Mouse (Mus musculus): Measurements from ENCODE around the gene Stk24. TPM values are rescaled to one million over a fixed set of nuclear protein-coding genes. Genes with fewer than 3 reads are reported as not detected.

The Stk24 gene
- polyA plus RNA-seq, 1 experiment from 2014 or later, result 39.2 TPM

DNA sequence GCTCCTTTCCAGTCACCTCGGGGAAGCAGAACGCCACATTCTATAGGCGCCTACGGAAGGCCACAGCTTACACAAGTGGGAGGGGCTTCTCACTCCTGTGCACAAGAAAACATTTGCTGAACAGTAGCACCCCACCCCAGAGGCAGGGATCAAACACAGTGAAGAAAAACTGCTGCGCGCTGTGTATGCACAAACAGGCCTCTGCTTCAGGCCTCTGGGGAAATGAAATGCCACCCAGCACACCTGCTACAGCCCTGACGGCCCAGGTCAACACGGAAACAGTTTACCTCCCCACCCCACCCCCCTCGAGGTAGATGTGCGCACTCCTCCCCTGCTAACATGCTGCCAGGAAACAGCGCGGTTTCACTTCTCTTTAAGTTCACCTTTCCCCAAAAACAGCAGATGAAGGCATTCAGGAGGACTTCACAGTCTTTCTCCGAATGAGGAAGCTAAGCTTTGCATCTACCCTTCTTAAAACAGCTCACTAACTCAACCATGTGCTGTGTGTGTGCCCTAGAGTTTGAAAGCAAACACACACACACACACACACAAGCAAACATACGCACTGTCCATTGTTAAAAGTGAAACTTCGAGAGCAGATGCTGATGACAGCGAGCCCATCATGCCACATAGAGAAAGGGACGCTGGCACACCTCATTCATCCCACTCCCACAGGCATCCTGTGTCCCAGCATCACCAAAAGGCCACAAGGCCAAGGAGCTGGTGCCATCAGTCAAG, 13.7 kb downstream of the Stk24 start:
- peak; percentile 53 for ATAC-seq
- WGBS, result 24% methylated on average over 17 of the region's 17 CpGs
- Histone ChIP-seq H3K4me2 (replicated peaks; ENCODE audit: low read depth) (peak overlapping the region; percentile 24), H3K9ac (ENCODE audit: low read depth, low read length) (no peak overlapping the region), H3K4me3 (ENCODE audit: low read depth, low read length) (no peak overlapping the region), H3K27ac (ENCODE audit: low read depth, low read length) (peak overlapping the region; percentile 41; the same call in 1 of the 2 replicates), H3K36me3 (ENCODE audit: control insufficient read depth, insufficient read depth) (no peaks in the 10 kb centered on the region), H3K9me3 (ENCODE audit: control insufficient read depth) (no peaks in the 10 kb centered on the region), H3K4me1 (replicated peaks; ENCODE audit: control insufficient read depth, insufficient read depth, low read length) (peaks cover 36% of the 10 kb centered on the region), H3K27me3 (replicated peaks; ENCODE audit: control insufficient read depth, insufficient read depth, low read length) (no peaks in the 10 kb centered on the region)
- no peak for TF ChIP-seq CTCF (IDR thresholded peaks at IDR 0.05; ENCODE audit: low read depth)

- H3K9me3 ChIP-seq (ENCODE audit: control insufficient read depth), result no peaks in the 10 kb centered on the region
- H3K36me3 ChIP-seq (ENCODE audit: control insufficient read depth, insufficient read depth), result no peaks in the 10 kb centered on the region
- H3K27me3 ChIP-seq (replicated peaks; ENCODE audit: control insufficient read depth, insufficient read depth, low read length), result no peaks in the 10 kb centered on the region
- WGBS, result 54% methylated on average over 7 of the region's 7 CpGs
- ATAC-seq, result no peak
- H3K9ac ChIP-seq (ENCODE audit: low read depth, low read length), result no peak overlapping the region
- TF ChIP-seq CTCF (IDR thresholded peaks at IDR 0.05; ENCODE audit: low read depth), result no peak
- H3K4me3 ChIP-seq (ENCODE audit: low read depth, low read length), result no peak overlapping the region
- peaks cover 36% of the 10 kb centered on the region for H3K4me1 ChIP-seq (replicated peaks; ENCODE audit: control insufficient read depth, insufficient read depth, low read length)
- H3K4me2 ChIP-seq (replicated peaks; ENCODE audit: low read depth), result peak overlapping the region; percentile 24; the same call in 1 of the 2 replicates
- H3K27ac ChIP-seq (ENCODE audit: low read depth, low read length), result no peak overlapping the region
Measured at GRCm38 (mm10) chr14:121365390-121365789, 14.4 kb downstream of the Stk24 start.

- no peaks in the 10 kb centered on the region for H3K36me3 ChIP-seq (ENCODE audit: control insufficient read depth, insufficient read depth)
- H3K4me3 ChIP-seq (ENCODE audit: low read depth, low read length), result no peak overlapping the region
- no peaks in the 10 kb centered on the region for H3K27me3 ChIP-seq (replicated peaks; ENCODE audit: control insufficient read depth, insufficient read depth, low read length)
- H3K4me2 ChIP-seq (replicated peaks; ENCODE audit: low read depth), result no peak overlapping the region
- ATAC-seq, result no peak
- no peak for TF ChIP-seq CTCF (IDR thresholded peaks at IDR 0.05; ENCODE audit: low read depth)
- no peaks in the 10 kb centered on the region for H3K9me3 ChIP-seq (ENCODE audit: control insufficient read depth)
- 93% methylated on average over 7 of the region's 7 CpGs for WGBS
- H3K4me1 ChIP-seq (replicated peaks; ENCODE audit: control insufficient read depth, insufficient read depth, low read length), result peaks cover 39% of the 10 kb centered on the region
- no peak overlapping the region for H3K27ac ChIP-seq (ENCODE audit: low read depth, low read length)
- H3K9ac ChIP-seq (ENCODE audit: low read depth, low read length), result no peak overlapping the region
Measured at GRCm38 (mm10) chr14:121364282-121364681, 15.5 kb downstream of the Stk24 start.

DNA sequence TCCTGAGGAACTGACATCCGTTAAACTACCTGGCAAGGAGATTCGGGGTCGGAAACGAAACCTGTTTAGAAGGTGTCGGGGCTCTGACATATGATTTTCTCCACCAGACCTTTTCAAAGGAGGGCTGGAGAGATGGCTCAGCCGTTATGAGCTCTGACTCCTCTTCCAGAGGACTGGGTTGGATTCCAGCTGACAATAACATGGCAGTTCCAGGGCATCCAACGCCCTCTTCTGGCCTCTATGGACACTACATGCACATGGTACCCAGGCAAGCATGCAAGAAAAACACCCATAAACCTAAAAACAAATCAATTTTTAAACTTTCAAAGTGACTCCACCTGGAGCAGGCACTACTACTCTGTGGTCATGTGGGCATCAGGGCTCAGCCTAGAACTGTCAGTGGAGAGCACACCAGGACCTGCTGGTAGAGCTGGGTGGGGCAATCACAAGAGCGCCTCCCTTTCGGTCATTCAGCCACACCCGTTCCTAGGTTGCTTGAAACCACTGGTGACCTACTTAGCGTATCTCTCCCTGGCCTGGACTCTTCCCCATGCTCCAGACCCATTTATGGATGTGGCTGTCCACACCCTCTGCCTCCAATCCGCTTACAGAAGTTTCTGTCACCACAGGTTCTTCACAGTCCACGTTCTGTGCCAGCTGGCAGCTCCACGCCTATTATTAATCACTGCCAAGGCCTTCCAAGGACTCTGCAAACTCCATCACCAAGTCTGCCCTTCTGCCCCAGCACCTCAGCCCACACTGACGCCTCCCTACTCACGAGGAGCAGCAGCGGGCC, 18.3 kb downstream of the Stk24 start:
- H3K36me3 ChIP-seq (ENCODE audit: control insufficient read depth, insufficient read depth), result no peaks in the 10 kb centered on the region
- peak; percentile 54 for TF ChIP-seq CTCF (IDR thresholded peaks at IDR 0.05; ENCODE audit: low read depth)
- no peaks in the 10 kb centered on the region for H3K9me3 ChIP-seq (ENCODE audit: control insufficient read depth)
- ATAC-seq, result peak; percentile 87
- H3K4me1 ChIP-seq (replicated peaks; ENCODE audit: control insufficient read depth, insufficient read depth, low read length), result peaks cover 25% of the 10 kb centered on the region
- H3K27me3 ChIP-seq (replicated peaks; ENCODE audit: control insufficient read depth, insufficient read depth, low read length), result no peaks in the 10 kb centered on the region
- WGBS, result 51% methylated on average over 17 of the region's 17 CpGs
- no peak overlapping the region for H3K9ac ChIP-seq (ENCODE audit: low read depth, low read length)
- peak overlapping the region; percentile 73; the same call in 1 of the 2 replicates for H3K27ac ChIP-seq (ENCODE audit: low read depth, low read length)
- no peak overlapping the region for H3K4me3 ChIP-seq (ENCODE audit: low read depth, low read length)
- H3K4me2 ChIP-seq (replicated peaks; ENCODE audit: low read depth), result no peak overlapping the region

DNA sequence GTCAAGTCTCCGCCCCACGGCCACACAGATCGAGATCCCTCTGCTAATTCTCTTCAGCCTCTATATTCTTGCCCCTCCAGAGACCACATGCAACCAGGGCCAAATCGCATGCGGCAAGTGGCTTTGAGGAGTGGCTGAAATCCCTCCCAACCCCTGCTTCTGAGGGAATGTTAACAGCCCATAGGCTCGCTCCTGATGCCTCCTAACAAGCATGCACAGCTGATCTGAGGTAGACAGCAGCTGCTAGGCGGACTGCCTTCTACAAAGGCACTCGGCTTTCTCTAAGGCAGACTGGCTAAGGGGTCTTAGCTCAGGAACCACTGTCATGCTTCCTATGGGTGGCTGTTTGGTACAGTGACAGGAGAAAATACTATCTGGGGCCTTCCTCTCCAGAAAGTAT, 20.0 kb downstream of the Stk24 start:
- Histone ChIP-seq H3K4me3 (ENCODE audit: low read depth, low read length) (no peak overlapping the region), H3K27ac (ENCODE audit: low read depth, low read length) (no peak overlapping the region), H3K4me1 (replicated peaks; ENCODE audit: control insufficient read depth, insufficient read depth, low read length) (peaks cover 18% of the 10 kb centered on the region), H3K9me3 (ENCODE audit: control insufficient read depth) (no peaks in the 10 kb centered on the region), H3K4me2 (replicated peaks; ENCODE audit: low read depth) (no peak overlapping the region), H3K36me3 (ENCODE audit: control insufficient read depth, insufficient read depth) (no peaks in the 10 kb centered on the region), H3K9ac (ENCODE audit: low read depth, low read length) (no peak overlapping the region), H3K27me3 (replicated peaks; ENCODE audit: control insufficient read depth, insufficient read depth, low read length) (no peaks in the 10 kb centered on the region)
- TF ChIP-seq CTCF (IDR thresholded peaks at IDR 0.05; ENCODE audit: low read depth), result no peak
- WGBS, result 71% methylated on average over 8 of the region's 8 CpGs
- no peak for ATAC-seq

DNA sequence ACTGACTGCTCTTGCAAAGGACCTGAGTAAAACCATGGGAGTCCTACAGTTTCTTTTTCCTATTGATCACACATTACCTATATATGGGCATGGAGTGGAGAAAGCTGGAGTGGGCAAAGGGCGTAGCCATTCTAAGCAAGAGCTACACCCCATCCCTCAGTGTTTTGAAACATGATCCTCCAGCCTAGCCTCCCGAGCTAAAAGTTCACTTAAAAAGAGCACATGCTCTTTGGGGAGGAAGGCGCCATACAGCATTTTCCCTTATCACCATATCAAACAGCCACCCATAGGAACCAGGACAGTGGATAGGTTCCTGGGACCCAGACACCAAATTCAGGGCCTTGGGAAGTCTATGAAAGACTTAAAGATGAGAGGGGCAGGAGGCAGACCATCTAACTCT, 20.8 kb downstream of the Stk24 start:
- Histone ChIP-seq H3K4me1 (replicated peaks; ENCODE audit: control insufficient read depth, insufficient read depth, low read length) (peaks cover 18% of the 10 kb centered on the region), H3K27me3 (replicated peaks; ENCODE audit: control insufficient read depth, insufficient read depth, low read length) (no peaks in the 10 kb centered on the region), H3K27ac (ENCODE audit: low read depth, low read length) (no peak overlapping the region), H3K4me3 (ENCODE audit: low read depth, low read length) (no peak overlapping the region), H3K9me3 (ENCODE audit: control insufficient read depth) (no peaks in the 10 kb centered on the region), H3K36me3 (ENCODE audit: control insufficient read depth, insufficient read depth) (no peaks in the 10 kb centered on the region), H3K9ac (ENCODE audit: low read depth, low read length) (no peak overlapping the region), H3K4me2 (replicated peaks; ENCODE audit: low read depth) (no peak overlapping the region)
- no peak for ATAC-seq
- TF ChIP-seq CTCF (IDR thresholded peaks at IDR 0.05; ENCODE audit: low read depth), result no peak
- 29% methylated on average over 3 of the region's 3 CpGs for WGBS

Measured in intestine, postnatal 0 days (tissue).